Mouse (Mus musculus) adrenal gland, postnatal 14 days (tissue): ENCODE data around the gene Vmn1r40. TPM values are rescaled to one million over a fixed set of nuclear protein-coding genes. Genes with fewer than 3 reads are reported as not detected.
A peak's percentile ranks its signal among the peaks of the same experiment; 100 is the strongest.

Experiments
- DNase-seq: peaks from one replicate; pipeline ENCODE4 v3.0.0; 2021; ENCODE audit warnings: mixed read lengths
- long read RNA-seq, 2 experiments: library from polyadenylated mRNA; stranded (forward); transcript quantifications; one replicate each; pipeline ENCODE4 v2.0.0; 2021
- total RNA-seq: library from RNA; stranded (reverse); gene quantifications from 2 replicates; pipeline ENCODE4 v1.2.3, GENCODE M21; 2021

Vmn1r40 gene
- not detected in 2 replicates for total RNA-seq
- long read RNA-seq, experiment 1 = 0 reads
- long read RNA-seq, experiment 2 = 0 reads

- no peak for DNase-seq
These were observed at the start of gene Vmn1r40 for GRCm38 (mm10) chr6:89707240-89707639. Gene Vmn1r40 (plus strand): TSS chr6:89707540.

- no peak for DNase-seq
These were observed 49.0 kb upstream of the Vmn1r40 start for GRCm38 (mm10) chr6:89658342-89658741.

GRCm38 (mm10) chr6:89658931-89659330, 48.4 kb upstream of the Vmn1r40 start:
- DNase-seq = no peak

- DNase-seq = peak; percentile 56
These were observed 47.5 kb upstream of the Vmn1r40 start for GRCm38 (mm10) chr6:89659692-89660423.

- DNase-seq = no peak
These were observed 46.9 kb upstream of the Vmn1r40 start for GRCm38 (mm10) chr6:89660490-89660889.

GRCm38 (mm10) chr6:89662521-89662920, 44.8 kb upstream of the Vmn1r40 start:
- no peak for DNase-seq

GRCm38 (mm10) chr6:89665155-89665554, 42.2 kb upstream of the Vmn1r40 start:
- DNase-seq = no peak

GRCm38 (mm10) chr6:89665667-89666066, 41.7 kb upstream of the Vmn1r40 start:
- no peak for DNase-seq

- DNase-seq = no peak
These were observed 40.4 kb upstream of the Vmn1r40 start for GRCm38 (mm10) chr6:89666976-89667375.

- no peak for DNase-seq
These were observed 37.8 kb upstream of the Vmn1r40 start for GRCm38 (mm10) chr6:89669556-89669955.

GRCm38 (mm10) chr6:89671431-89671830, 35.9 kb upstream of the Vmn1r40 start:
- no peak for DNase-seq

GRCm38 (mm10) chr6:89672641-89673040, 34.7 kb upstream of the Vmn1r40 start:
- no peak for DNase-seq

- no peak for DNase-seq
These were observed 34.1 kb upstream of the Vmn1r40 start for GRCm38 (mm10) chr6:89673135-89673780.

- DNase-seq = no peak
These were observed 28.8 kb upstream of the Vmn1r40 start for GRCm38 (mm10) chr6:89678522-89678921.

GRCm38 (mm10) chr6:89679291-89679835, 28.0 kb upstream of the Vmn1r40 start:
- DNase-seq = peak; percentile 81

GRCm38 (mm10) chr6:89680155-89680554, 27.2 kb upstream of the Vmn1r40 start:
- DNase-seq = peak; percentile 89

GRCm38 (mm10) chr6:89684231-89684630, 23.1 kb upstream of the Vmn1r40 start:
- no peak for DNase-seq

GRCm38 (mm10) chr6:89687100-89687499, 20.2 kb upstream of the Vmn1r40 start:
- no peak for DNase-seq

- peak; percentile 19 for DNase-seq
These were observed 716 bp upstream of the Vmn1r40 start for GRCm38 (mm10) chr6:89706624-89707023.

- DNase-seq = no peak
These were observed 10.7 kb downstream of the Vmn1r40 start for GRCm38 (mm10) chr6:89718051-89718450.

- no peak for DNase-seq
These were observed 33.1 kb downstream of the Vmn1r40 start, which contains the start of gene Vmn1r41 for GRCm38 (mm10) chr6:89740466-89740865. Gene Vmn1r41 (plus strand): TSS chr6:89740766.

- DNase-seq = no peak
These were observed 35.5 kb downstream of the Vmn1r40 start for GRCm38 (mm10) chr6:89742811-89743210.
